Mouse (Mus musculus) kidney, postnatal 0 days (tissue): ENCODE results near the gene Prdm12. TPM values are rescaled to one million over a fixed set of nuclear protein-coding genes. Genes with fewer than 3 reads are reported as not detected.
A peak's percentile ranks its signal among the peaks of the same experiment; 100 is the strongest.

Experiments
- ATAC-seq: fragments of 200-750 bp; cut with Nextera tagmentation; replicated peaks from 2 replicates; pipeline ENCODE4 v1.8.0; 2017; ENCODE audit warnings: low read depth, moderate number of reproducible peaks, moderate TSS enrichment, moderate library complexity; ENCODE audit not compliant: low FRiP score
- DNase-seq: peaks from one replicate; pipeline ENCODE4 v3.0.0-alpha.2; 2016; ENCODE audit warnings: low spot score
- H3K27ac ChIP-seq: fragments of 300-500 bp; sonication (generic); 2 replicates; pipeline ENCODE4 v1.5.1; 2014; ENCODE audit warnings: mild to moderate bottlenecking
- H3K27me3 ChIP-seq: fragments of 300-500 bp; sonication (generic); 2 replicates; pipeline ENCODE4 v1.6.1; 2014; ENCODE audit warnings: low read length, mixed read lengths; ENCODE audit not compliant: insufficient read depth
- H3K36me3 ChIP-seq: fragments of 300-500 bp; sonication (generic); 2 replicates; pipeline ENCODE4 v1.6.1; 2014; ENCODE audit warnings: low read length, mixed read lengths; ENCODE audit not compliant: insufficient read depth
- H3K4me1 ChIP-seq: fragments of 300-500 bp; sonication (generic); replicated peaks from 2 replicates; pipeline ENCODE4 v1.6.1; 2014; ENCODE audit warnings: antibody characterized with exemption, low read length, mixed read lengths; ENCODE audit not compliant: insufficient read depth
- H3K4me2 ChIP-seq: fragments of 300-500 bp; sonication (generic); 2 replicates; pipeline ENCODE4 v1.6.1; 2014; ENCODE audit warnings: mild to moderate bottlenecking, low read length, moderate library complexity, mixed read lengths
- H3K4me3 ChIP-seq: fragments of 300-500 bp; sonication (generic); replicated peaks from 2 replicates; pipeline ENCODE4 v1.5.1; 2014; ENCODE audit warnings: low read depth, low read length
- H3K9ac ChIP-seq: fragments of 300-500 bp; sonication (generic); 2 replicates; pipeline ENCODE4 v1.6.1; 2014; ENCODE audit warnings: low read depth, low read length
- H3K9me3 ChIP-seq: fragments of 300-500 bp; sonication (generic); replicated peaks from 2 replicates; pipeline ENCODE4 v1.6.1; 2016; ENCODE audit warnings: low read length, inconsistent platforms, mixed read lengths
- CTCF ChIP-seq: IDR thresholded peaks from 2 replicates; pipeline ENCODE4 v1.5.1; 2016; ENCODE audit warnings: antibody characterized with exemption, low read depth, mild to moderate bottlenecking, moderate library complexity
- WGBS: fragments of 180-500 bp; shearing (Covaris S2); extraction: QIAGEN DNeasy Blood & Tissue Kit; methylation state at CpG from one replicate; pipeline ENCODE4 v1.1.7; 2014; 5-methylcytosine and 5-hydroxymethylcytosine counted together
- polyA plus RNA-seq: library from polyadenylated mRNA; unstranded; fragments of >200 nt; fragmentation: Nextera tagmentation; extraction: Ambion mirVana; gene quantifications from 2 replicates; pipeline ENCODE4 v1.2.1, GENCODE M21; 2015

The Prdm12 gene
- polyA plus RNA-seq, result not detected in 2 replicates

DNA sequence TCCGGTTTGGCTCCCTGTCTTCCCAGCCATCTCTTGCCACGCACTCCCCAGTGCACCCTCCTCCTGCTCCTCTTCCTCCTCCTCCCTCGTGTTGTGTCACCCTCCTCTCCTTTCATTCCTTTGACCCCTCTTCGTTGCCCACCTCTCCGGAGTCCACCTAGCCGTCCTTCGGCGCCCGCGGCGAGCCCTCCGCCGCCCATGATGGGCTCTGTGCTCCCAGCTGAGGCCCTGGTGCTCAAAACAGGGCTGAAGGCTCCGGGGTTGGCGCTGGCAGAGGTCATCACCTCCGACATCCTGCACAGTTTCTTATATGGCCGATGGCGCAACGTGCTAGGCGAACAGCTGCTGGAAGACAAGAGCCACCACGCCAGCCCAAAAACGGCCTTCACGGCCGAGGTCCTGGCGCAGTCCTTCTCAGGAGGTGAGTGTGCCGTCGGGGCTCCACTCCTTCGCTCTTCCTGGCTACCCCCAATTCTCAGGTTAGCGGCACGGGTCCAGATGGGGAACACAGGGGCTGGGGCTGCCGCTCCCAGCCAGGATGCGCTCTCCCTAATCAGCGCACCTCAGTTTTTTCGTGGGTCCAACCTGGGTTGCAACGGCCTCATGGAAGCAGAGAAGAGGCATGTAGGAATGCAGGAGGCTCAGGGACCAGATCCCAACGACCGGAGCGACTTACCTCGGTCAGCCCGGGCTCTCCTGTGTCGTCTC lies at the start of gene Prdm12:
Prdm12 (plus strand) TSS at position 137 of the 708 bp plus-strand sequence.
- 0 out of 2 replicates have a peak within 1 kb of the TSS, but pooled peaks have one; percentile 8 for H3K4me3 ChIP-seq
- WGBS, result 1% methylated on average over 41 of the region's 41 CpGs
- peak within 1 kb of the TSS; percentile 16; the same call in 1 of the 2 replicates for H3K4me2 ChIP-seq
- H3K27me3 ChIP-seq, result peaks cover 91% of the 10 kb centered on the region
- H3K36me3 ChIP-seq, result no peaks in the 10 kb centered on the region
- ATAC-seq (no peak), DNase-seq (no peak)
- TF ChIP-seq CTCF, result no peak
- H3K9me3 ChIP-seq, result no peaks in the 10 kb centered on the region
- no peak within 1 kb of the TSS for H3K27ac ChIP-seq
- no peak within 1 kb of the TSS for H3K9ac ChIP-seq
- H3K4me1 ChIP-seq, result peaks cover 11% of the 10 kb centered on the region; the same call in 1 of the 2 replicates

DNA sequence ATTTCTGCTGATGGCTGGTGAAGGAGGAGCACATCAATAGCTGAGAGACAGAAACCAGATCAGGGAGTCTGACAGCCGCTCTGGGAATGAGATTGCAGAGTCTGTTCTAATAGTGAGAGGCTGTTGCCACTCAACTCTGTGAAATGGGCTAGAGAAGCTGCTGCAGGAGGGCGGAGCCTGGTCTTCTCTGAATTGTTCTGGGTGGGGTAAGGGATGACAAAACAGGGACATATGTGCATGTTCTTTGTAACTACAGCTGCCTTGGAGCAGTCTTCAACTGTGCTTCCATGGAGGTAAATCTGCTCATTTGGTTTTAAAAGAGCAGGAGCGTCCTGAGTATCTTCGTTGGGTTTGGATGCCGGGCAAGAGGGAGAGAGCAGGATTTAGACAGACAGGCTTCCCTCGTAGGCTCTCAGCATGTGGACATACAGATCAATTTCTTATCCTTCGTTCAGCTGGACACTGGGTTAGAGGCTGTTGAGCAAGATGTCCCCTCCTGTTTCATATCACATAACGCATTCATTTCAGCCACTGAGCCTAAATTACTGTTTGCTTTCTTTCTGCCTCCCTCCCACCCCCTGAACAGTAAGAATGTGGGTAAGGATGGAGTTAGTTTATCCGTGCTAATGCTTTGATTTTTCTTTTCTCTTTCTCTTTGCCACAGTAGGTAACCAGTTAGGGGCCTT lies 47.9 kb upstream of the Prdm12 start:
- H3K36me3 ChIP-seq, result peaks cover 29% of the 10 kb centered on the region
- no peak for TF ChIP-seq CTCF
- 88% methylated on average over 9 of the region's 9 CpGs for WGBS

DNA sequence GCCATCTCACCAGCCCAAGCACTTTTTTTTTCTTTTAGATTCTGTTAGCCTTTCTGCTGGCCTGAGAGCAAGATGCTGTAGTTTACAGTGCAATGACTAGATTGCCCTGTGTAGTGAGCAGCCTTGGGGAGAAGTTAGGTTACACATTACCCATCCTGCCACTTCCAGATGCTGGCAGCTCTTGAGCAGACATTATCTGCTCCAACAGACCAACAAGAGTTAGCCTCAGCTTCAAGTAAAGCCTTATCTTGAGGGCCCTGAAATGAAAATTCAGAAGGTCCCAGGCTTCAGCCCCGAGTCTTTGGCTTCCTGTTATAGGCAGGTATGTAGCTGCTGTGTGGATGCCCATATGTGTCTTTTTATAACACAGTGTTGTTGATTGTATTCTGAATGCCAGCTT lies 32.3 kb upstream of the Prdm12 start:
- Histone ChIP-seq H3K36me3 (peaks cover 74% of the 10 kb centered on the region), H3K4me2 (no peak overlapping the region), H3K4me1 (no peaks in the 10 kb centered on the region), H3K27me3 (no peaks in the 10 kb centered on the region), H3K9ac (no peak overlapping the region), H3K4me3 (no peak overlapping the region), H3K9me3 (no peaks in the 10 kb centered on the region), H3K27ac (no peak overlapping the region)
- WGBS, result 84% methylated on average over 1 of the region's 1 CpGs
- DNase-seq (no peak), ATAC-seq (no peak)
- TF ChIP-seq CTCF, result no peak

More for the DNA sequence above, 47.9 kb upstream of the Prdm12 start:
- no peak overlapping the region for H3K9ac ChIP-seq
- H3K4me1 ChIP-seq, result no peaks in the 10 kb centered on the region
- no peak overlapping the region for H3K4me2 ChIP-seq
- no peak overlapping the region for H3K4me3 ChIP-seq
- ATAC-seq (no peak), DNase-seq (no peak)
- no peak overlapping the region for H3K27ac ChIP-seq
- no peaks in the 10 kb centered on the region for H3K9me3 ChIP-seq
- no peaks in the 10 kb centered on the region for H3K27me3 ChIP-seq

DNA sequence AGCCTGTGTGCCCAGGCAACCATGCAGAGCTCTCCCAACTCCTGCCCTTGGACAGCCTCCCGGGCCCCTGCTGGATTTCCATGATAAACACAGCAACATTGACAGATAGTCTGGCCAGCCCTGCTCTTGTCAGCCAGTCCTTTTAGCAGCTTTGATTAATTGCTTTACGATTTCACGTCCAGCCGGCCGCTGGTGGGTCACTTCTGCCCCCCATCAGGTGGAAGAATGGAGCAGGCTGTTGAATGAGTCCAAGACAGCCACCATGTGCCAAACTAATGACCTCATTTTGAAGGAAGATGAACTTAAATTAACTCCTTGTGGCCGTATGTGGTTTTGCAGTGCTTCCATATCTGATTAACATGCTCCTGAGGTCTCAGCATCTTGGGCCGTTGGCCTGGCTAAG lies 30.0 kb upstream of the Prdm12 start:
- no peak overlapping the region for H3K9ac ChIP-seq
- 28% methylated on average over 7 of the region's 7 CpGs for WGBS

DNA sequence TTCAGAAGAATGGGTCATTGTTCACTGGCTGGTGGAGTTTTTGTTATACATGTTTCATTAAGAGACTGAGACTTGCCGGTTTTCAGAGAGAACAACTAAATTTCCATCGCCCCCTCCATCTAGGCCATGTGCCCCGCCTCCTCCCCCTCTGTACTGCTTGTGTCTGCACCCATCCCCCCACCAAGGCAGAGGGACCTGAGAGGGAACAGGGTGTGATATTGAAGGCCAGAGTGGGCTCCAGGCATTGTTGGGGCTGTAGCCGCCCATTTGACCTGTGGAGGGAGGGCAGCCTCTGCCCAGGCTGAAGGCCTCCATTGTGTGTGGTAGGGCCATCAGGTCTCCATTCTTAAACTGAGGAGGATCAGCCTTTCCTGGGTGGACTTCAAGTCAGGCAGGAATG lies 28.9 kb upstream of the Prdm12 start:
- 69% methylated on average over 4 of the region's 4 CpGs for WGBS
- no peak overlapping the region for H3K27ac ChIP-seq
- no peak for TF ChIP-seq CTCF

More for the DNA sequence above, 30.0 kb upstream of the Prdm12 start:
- H3K9me3 ChIP-seq, result no peaks in the 10 kb centered on the region
- H3K4me3 ChIP-seq, result no peak overlapping the region
- no peak overlapping the region for H3K4me2 ChIP-seq
- ATAC-seq (no peak), DNase-seq (no peak)
- no peaks in the 10 kb centered on the region for H3K4me1 ChIP-seq
- no peak overlapping the region for H3K27ac ChIP-seq
- no peaks in the 10 kb centered on the region for H3K27me3 ChIP-seq
- peaks cover 78% of the 10 kb centered on the region for H3K36me3 ChIP-seq
- TF ChIP-seq CTCF, result 0 out of 2 replicates have a peak, but pooled peaks have one; percentile 6

DNA sequence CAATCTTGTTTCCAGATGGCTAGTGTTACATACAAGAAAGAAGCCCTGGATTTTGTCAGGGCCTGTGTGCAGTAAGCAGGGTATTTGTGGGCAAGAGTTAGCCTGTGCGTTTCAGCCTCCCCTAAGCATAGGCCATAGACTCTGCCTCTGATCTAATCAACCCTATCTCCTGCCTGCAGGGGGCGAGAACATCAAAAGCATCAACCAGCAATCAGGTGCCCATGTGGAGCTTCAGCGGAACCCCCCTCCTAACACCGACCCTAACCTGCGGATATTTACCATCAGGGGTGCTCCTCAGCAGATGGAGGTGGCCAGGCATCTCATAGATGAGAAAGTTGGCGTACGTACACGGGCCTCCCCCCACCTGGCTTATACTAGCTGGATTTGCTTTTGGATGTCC lies 28.4 kb upstream of the Prdm12 start:
- no peak overlapping the region for H3K4me3 ChIP-seq
- 79% methylated on average over 8 of the region's 8 CpGs for WGBS
- no peak for ATAC-seq

More for the DNA sequence above, 28.9 kb upstream of the Prdm12 start:
- H3K4me2 ChIP-seq, result no peak overlapping the region
- H3K9me3 ChIP-seq, result no peaks in the 10 kb centered on the region
- DNase-seq (no peak), ATAC-seq (no peak)
- H3K4me3 ChIP-seq, result no peak overlapping the region
- peaks cover 79% of the 10 kb centered on the region for H3K36me3 ChIP-seq
- no peaks in the 10 kb centered on the region for H3K4me1 ChIP-seq
- H3K27me3 ChIP-seq, result no peaks in the 10 kb centered on the region
- no peak overlapping the region for H3K9ac ChIP-seq

More for the DNA sequence above, 28.4 kb upstream of the Prdm12 start:
- Histone ChIP-seq H3K4me1 (no peaks in the 10 kb centered on the region), H3K9ac (no peak overlapping the region), H3K4me2 (no peak overlapping the region), H3K27ac (no peak overlapping the region), H3K36me3 (peaks cover 76% of the 10 kb centered on the region), H3K9me3 (no peaks in the 10 kb centered on the region), H3K27me3 (no peaks in the 10 kb centered on the region)
- peak; percentile 43 for TF ChIP-seq CTCF
- no peak for DNase-seq
